Mouse (Mus musculus) kidney, adult 2 months (tissue): Measurements from ENCODE around the gene Nr2f6. TPM values are rescaled to one million over a fixed set of nuclear protein-coding genes. Genes with fewer than 3 reads are reported as not detected.

Experiments used
- DNase-seq: peaks from one replicate; pipeline ENCODE4 v3.0.0; 2021
- H3K27ac ChIP-seq: fragments of 200-500 bp; 2 replicates; pipeline ENCODE4 v1.5.1; 2012; ENCODE audit warnings: low read depth, low read length, control low read depth, inconsistent platforms; ENCODE audit not compliant: insufficient read depth
- H3K27me3 ChIP-seq: fragments of 200-500 bp; replicated peaks from 2 replicates; pipeline ENCODE4 v1.6.1; 2012; ENCODE audit warnings: mild to moderate bottlenecking, moderate library complexity, low read length, inconsistent platforms; ENCODE audit not compliant: control insufficient read depth, insufficient read depth
- H3K36me3 ChIP-seq: fragments of 200-500 bp; 2 replicates; pipeline ENCODE4 v1.6.1; 2012; ENCODE audit warnings: mild to moderate bottlenecking, moderate library complexity, low read length, inconsistent platforms; ENCODE audit not compliant: control insufficient read depth, insufficient read depth
- H3K4me1 ChIP-seq: fragments of 200-500 bp; 2 replicates; pipeline ENCODE4 v1.6.1; 2011; ENCODE audit warnings: low read length; ENCODE audit not compliant: control insufficient read depth, insufficient read depth
- H3K4me3 ChIP-seq: fragments of 200-500 bp; 2 replicates; pipeline ENCODE4 v1.5.1; 2011; ENCODE audit warnings: mild to moderate bottlenecking, low read depth, low read length, control low read depth; ENCODE audit not compliant: insufficient read depth
- CTCF ChIP-seq: fragments of 200-500 bp; conservative IDR thresholded peaks from 2 replicates; pipeline ENCODE4 v1.5.1; 2011; ENCODE audit warnings: low read depth, mild to moderate bottlenecking, control low read depth, low read length, moderate library complexity, mixed read lengths; ENCODE audit not compliant: insufficient read depth, insufficient read length
- POLR2A ChIP-seq: fragments of 200-500 bp; IDR thresholded peaks from one replicate; pipeline ENCODE4 v1.6.1; 2011; ENCODE audit warnings: low read depth, low read length, control low read depth
- WGBS: fragments of 180-500 bp; shearing (Covaris S2); methylation state at CpG from one replicate; pipeline ENCODE4 v1.1.7; 2018; 5-methylcytosine and 5-hydroxymethylcytosine counted together
- polyA plus RNA-seq: library from polyadenylated mRNA; depleted of rRNA; stranded (reverse); fragments of >200 nt; gene quantifications from 2 replicates; pipeline ENCODE4 v1.2.3, GENCODE M21; 2012; rRNA removed

Gene Nr2f6
- polyA plus RNA-seq: 177 and 264 TPM in 2 replicates

DNA sequence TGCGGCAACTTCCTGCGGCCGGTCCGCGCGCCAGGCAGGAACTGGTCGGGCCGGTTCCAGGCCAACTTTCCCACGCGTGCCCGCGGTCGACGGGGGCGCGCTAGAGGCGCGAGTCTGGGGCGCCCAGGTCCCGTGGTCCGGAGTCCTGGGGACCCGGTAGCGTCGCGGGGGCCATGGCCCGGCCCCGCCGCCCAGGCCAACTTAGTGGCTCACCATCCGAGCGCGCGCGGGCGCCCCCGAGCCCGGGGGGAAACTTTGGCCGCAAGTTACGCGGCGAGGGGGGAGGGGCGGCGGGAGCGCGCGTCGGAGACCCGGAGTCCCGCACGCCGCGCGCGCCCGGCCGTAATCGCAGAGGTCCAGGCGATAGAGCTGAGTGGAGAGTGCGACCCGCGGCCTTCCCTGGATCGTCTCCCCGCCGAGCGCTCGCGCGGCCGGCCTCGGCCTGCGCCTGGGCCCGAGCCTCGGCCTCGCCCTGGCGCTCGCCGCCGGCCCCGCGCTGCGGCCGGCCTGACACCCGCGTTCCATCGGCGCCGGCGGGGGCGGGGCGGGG lies at the start of gene Nr2f6:
Nr2f6 (minus strand) TSS at position 540 of the 550 bp plus-strand sequence.
- TF ChIP-seq CTCF (no peak), POLR2A (no peak)
- no peaks in the 10 kb centered on the region for H3K36me3 ChIP-seq
- H3K27me3 ChIP-seq: no peaks in the 10 kb centered on the region
- peak within 1 kb of the TSS; percentile 95 for H3K4me3 ChIP-seq
- H3K4me1 ChIP-seq: peaks cover 37% of the 10 kb centered on the region
- peak within 1 kb of the TSS; percentile 96 for H3K27ac ChIP-seq
- 7% methylated on average over 88 of the region's 89 CpGs for WGBS
- DNase-seq: peak; percentile 81

GRCm38 (mm10) chr8:71422121-71422520 lies 40.4 kb upstream of the Nr2f6 start:
- TF ChIP-seq CTCF (no peak), POLR2A (no peak)
- Histone ChIP-seq H3K27me3 (no peaks in the 10 kb centered on the region), H3K4me3 (no peak overlapping the region), H3K36me3 (no peaks in the 10 kb centered on the region), H3K4me1 (no peaks in the 10 kb centered on the region), H3K27ac (no peak overlapping the region)
- DNase-seq: no peak

- Histone ChIP-seq H3K36me3 (no peaks in the 10 kb centered on the region), H3K27me3 (no peaks in the 10 kb centered on the region), H3K4me1 (no peaks in the 10 kb centered on the region), H3K27ac (no peak overlapping the region), H3K4me3 (no peak overlapping the region)
- WGBS: 28% methylated on average over 11 of the region's 11 CpGs
- no peak for DNase-seq
- no peak for TF ChIP-seq CTCF
- no peak for TF ChIP-seq POLR2A
These were observed 29.9 kb upstream of the Nr2f6 start for GRCm38 (mm10) chr8:71411535-71412273.

DNA sequence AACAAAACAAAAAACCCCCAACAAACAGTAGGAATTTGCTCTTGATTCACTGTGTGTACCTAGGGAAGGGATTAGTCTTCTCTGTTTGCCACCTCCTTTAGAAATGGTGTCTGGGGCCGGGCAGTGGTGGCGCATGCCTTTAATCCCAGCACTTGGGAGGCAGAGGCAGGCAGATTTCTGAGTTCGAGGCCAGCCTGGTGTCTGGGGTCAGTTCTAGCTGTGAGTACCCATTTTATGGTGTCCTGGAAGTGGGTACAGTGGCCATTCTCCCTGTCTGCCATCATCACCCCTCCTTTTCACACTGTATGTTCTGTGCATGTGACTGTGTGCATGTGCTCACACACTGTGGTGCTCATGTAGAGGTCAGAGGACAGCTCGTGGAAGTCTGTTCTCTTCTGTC lies 26.5 kb upstream of the Nr2f6 start:
- 93% methylated on average over 4 of the region's 4 CpGs for WGBS
- no peaks in the 10 kb centered on the region for H3K36me3 ChIP-seq
- H3K4me3 ChIP-seq: no peak overlapping the region
- no peak for DNase-seq
- H3K27me3 ChIP-seq: no peaks in the 10 kb centered on the region
- H3K27ac ChIP-seq: no peak overlapping the region
- TF ChIP-seq POLR2A (no peak), CTCF (no peak)
- peaks cover 9% of the 10 kb centered on the region; the same call in 1 of the 2 replicates for H3K4me1 ChIP-seq

GRCm38 (mm10) chr8:71407441-71407840 lies 25.7 kb upstream of the Nr2f6 start:
- Histone ChIP-seq H3K4me3 (no peak overlapping the region), H3K27me3 (no peaks in the 10 kb centered on the region), H3K27ac (no peak overlapping the region), H3K36me3 (no peaks in the 10 kb centered on the region), H3K4me1 (peaks cover 9% of the 10 kb centered on the region; the same call in 1 of the 2 replicates)
- TF ChIP-seq POLR2A (no peak), CTCF (no peak)
- WGBS: 91% methylated on average over 14 of the region's 14 CpGs
- no peak for DNase-seq

GRCm38 (mm10) chr8:71406099-71407015 lies 24.6 kb upstream of the Nr2f6 start:
- H3K4me1 ChIP-seq: peaks cover 9% of the 10 kb centered on the region; the same call in 1 of the 2 replicates
- no peak overlapping the region for H3K27ac ChIP-seq
- peak overlapping the region; percentile 19; the same call in 1 of the 2 replicates for H3K4me3 ChIP-seq
- WGBS: under 1% methylated on average over 55 of the region's 55 CpGs
- no peaks in the 10 kb centered on the region for H3K36me3 ChIP-seq
- TF ChIP-seq CTCF (peak; percentile 88), POLR2A (no peak)
- H3K27me3 ChIP-seq: no peaks in the 10 kb centered on the region
- peak; percentile 80 for DNase-seq
